Mouse (Mus musculus) G1E (cell line): ENCODE data around the gene Ahnak.

Source experiments
- CTCF ChIP-seq: IDR thresholded peaks from 2 replicates; pipeline ENCODE4 v1.5.1; 2012; ENCODE audit warnings: low read depth, low read length, inconsistent platforms, mixed read lengths
- GATA1 ChIP-seq: IDR thresholded peaks from 2 replicates; pipeline ENCODE4 v1.6.1; 2012; ENCODE audit warnings: borderline replicate concordance, low read length, inconsistent platforms, mixed read lengths
- POLR2AphosphoS5 ChIP-seq: IDR thresholded peaks from 2 replicates; pipeline ENCODE4 v1.6.1; 2012; ENCODE audit warnings: low read depth, low read length, inconsistent platforms; ENCODE audit not compliant: insufficient replicate concordance

- TF ChIP-seq CTCF (no peak), GATA1 (no peak), POLR2AphosphoS5 (no peak)
Measured at GRCm38 (mm10) chr19:9050294-9051229, 61.5 kb downstream of the Ahnak start.
